Mouse (Mus musculus): ENCODE measurements around the gene Usp8. TPM values are rescaled to one million over a fixed set of nuclear protein-coding genes. Genes with fewer than 3 reads are reported as not detected.

The Usp8 gene
- total RNA-seq, 2 experiments from 2014 or later = 43.2 to 44.1 TPM

GRCm38 (mm10) chr2:126801980-126802379, 94.9 kb downstream of the Usp8 start:
- DNase-seq (ENCODE audit: low spot score in 2 of 2) = no peak

Other genes with a start within 250 kb of the Usp8 start
- under 1 TPM in 1 of 2 experiments, not detected in 1; 0.05 TPM for gene Atp8b4, start 206.7 kb upstream of the Usp8 start, total RNA-seq (2021)
- gene Slc27a2, start 154.9 kb upstream of the Usp8 start, total RNA-seq (2021) = 10 to 100 TPM in 1 of 2 experiments, 1 to 10 TPM in 1; 9.4 to 10.1 TPM
- 1 to 10 TPM; 1.4 to 2.7 TPM for gene Hdc, start 88.0 kb upstream of the Usp8 start, total RNA-seq (2021)
- 10 to 100 TPM; 20.1 to 20.2 TPM for gene Gabpb1, start 31.0 kb upstream of the Usp8 start, total RNA-seq (2021)
- 1 to 10 TPM in 1 of 2 experiments, under 1 TPM in 1; 0.41 to 1.3 TPM for gene Usp50, start 76.1 kb downstream of the Usp8 start, total RNA-seq (2021)
- 10 to 100 TPM; 39.2 to 40.1 TPM for gene Trpm7, start 168.9 kb downstream of the Usp8 start, total RNA-seq (2021)
- 10 to 100 TPM; 31.6 to 32.7 TPM for gene Sppl2a, start 225.9 kb downstream of the Usp8 start, total RNA-seq (2021)

All from layer of hippocampus, postnatal 14 days (tissue).